Mouse (Mus musculus): ENCODE data around the gene Nrxn1.

DNA sequence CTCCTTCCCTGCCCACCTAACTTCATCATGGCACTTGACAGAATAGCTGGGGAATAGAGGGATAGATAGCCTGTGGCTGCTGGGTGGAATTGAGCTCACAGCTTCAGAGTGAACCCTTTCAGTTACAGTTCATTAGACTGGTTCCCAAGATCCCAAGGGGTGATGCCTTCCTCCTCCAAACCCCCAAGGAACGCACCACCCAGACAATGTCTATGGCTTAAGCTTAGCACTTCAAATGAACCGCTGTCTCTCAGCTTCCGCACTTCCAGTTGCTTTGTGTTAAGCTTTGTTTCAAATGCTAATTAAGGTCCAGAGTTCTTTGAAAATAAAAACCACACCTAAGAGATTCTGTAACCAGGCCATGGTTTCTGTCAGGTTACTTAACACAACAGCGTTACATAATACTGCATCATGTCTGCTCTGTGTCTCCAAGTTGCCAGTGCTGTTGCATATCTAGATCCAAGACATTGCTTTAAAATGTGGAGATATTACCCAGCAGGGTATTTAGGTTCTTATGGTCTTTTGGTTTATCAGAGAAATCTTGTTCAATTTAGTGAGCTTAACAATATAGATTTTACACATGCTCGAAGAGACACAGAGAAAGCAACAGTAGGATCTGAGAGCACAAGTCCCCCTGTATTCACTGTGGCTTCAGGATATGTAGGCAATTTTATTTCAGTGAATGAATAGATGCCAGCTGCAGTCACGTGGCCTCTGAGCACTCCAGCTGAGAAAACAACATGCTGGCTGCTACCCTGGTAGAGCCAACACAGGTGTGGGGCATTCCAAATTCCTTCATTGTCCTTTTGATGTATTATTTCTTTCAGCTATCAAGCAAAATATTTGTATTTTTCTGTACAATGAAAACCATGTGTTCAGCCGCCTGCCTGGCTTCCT is 702.3 kb downstream of the Nrxn1 start:
- no peak for TF ChIP-seq POLR2A (IDR thresholded peaks at IDR 0.05; ENCODE audit: borderline replicate concordance, extremely low read depth, low read depth, low read length)
- TF ChIP-seq CTCF (IDR thresholded peaks at IDR 0.05; ENCODE audit: insufficient read depth, low read length) = no peak
